Mouse (Mus musculus): ENCODE data around the gene Mmp15.

DNA sequence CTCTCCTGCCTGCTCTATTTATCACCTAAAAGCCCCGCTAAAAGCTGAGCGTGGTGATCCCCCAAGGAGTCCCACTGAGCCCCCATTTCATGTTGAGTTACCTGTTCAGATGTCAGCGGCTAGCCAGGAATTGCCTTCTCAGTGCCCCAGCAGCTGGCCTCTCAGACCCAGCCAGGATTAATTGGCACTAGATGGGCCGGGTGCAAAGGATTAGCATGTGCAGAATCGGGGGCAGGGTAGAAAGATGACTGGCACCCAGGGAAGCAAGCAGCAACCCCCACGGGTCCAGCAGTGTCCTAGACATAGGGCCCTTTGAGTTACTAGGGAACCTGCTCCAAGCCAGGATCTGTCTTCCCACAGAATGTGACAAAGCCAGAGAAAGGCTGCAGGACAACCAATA is 45.6 kb upstream of the Mmp15 start, which contains the start of gene Cngb1:
- TF ChIP-seq POLR2A (IDR thresholded peaks at IDR 0.05; ENCODE audit: extremely low read depth, insufficient read depth, low read length) = no peak
- no peak for TF ChIP-seq CTCF (IDR thresholded peaks at IDR 0.05; ENCODE audit: extremely low read depth, insufficient read depth, low read length)
